Mouse (Mus musculus) midbrain, embryonic 16.5 days (tissue): ENCODE results near the gene Tut4. TPM values are rescaled to one million over a fixed set of nuclear protein-coding genes. Genes with fewer than 3 reads are reported as not detected.

ENCODE experiments used
- ATAC-seq: fragments of 200-750 bp; cut with Nextera tagmentation; 2 replicates; pipeline ENCODE4 v1.8.0; 2017; ENCODE audit warnings: moderate TSS enrichment
- H3K27ac ChIP-seq: fragments of 300-500 bp; sonication (generic); 2 replicates; pipeline ENCODE4 v1.5.1; 2014; ENCODE audit warnings: mild to moderate bottlenecking, low read length, mixed read lengths
- H3K27me3 ChIP-seq: fragments of 300-500 bp; sonication (generic); 2 replicates; pipeline ENCODE4 v1.6.1; 2014; ENCODE audit warnings: low read depth, low read length, mixed read lengths; ENCODE audit not compliant: control insufficient read depth, insufficient read depth
- H3K36me3 ChIP-seq: fragments of 300-500 bp; sonication (generic); 2 replicates; pipeline ENCODE4 v1.6.1; 2014; ENCODE audit warnings: mild to moderate bottlenecking, low read length, moderate library complexity, mixed read lengths; ENCODE audit not compliant: control insufficient read depth, insufficient read depth
- H3K4me1 ChIP-seq: fragments of 300-500 bp; sonication (generic); 2 replicates; pipeline ENCODE4 v1.6.1; 2014; ENCODE audit warnings: mild to moderate bottlenecking, low read length, mixed read lengths; ENCODE audit not compliant: control insufficient read depth, insufficient read depth
- H3K4me2 ChIP-seq: fragments of 300-500 bp; sonication (generic); 2 replicates; pipeline ENCODE4 v1.6.1; 2014; ENCODE audit warnings: mild to moderate bottlenecking, low read length, mixed read lengths
- H3K4me3 ChIP-seq: fragments of 300-500 bp; sonication (generic); 2 replicates; pipeline ENCODE4 v1.5.1; 2014; ENCODE audit warnings: low read depth, mild to moderate bottlenecking, low read length, moderate library complexity, mixed read lengths
- H3K9ac ChIP-seq: fragments of 300-500 bp; sonication (generic); 2 replicates; pipeline ENCODE4 v1.6.1; 2014; ENCODE audit warnings: low read depth, low read length, mixed read lengths
- H3K9me3 ChIP-seq: fragments of 300-500 bp; sonication (generic); replicated peaks from 2 replicates; pipeline ENCODE4 v1.6.1; 2014; ENCODE audit warnings: mild to moderate bottlenecking, low read length, mixed read lengths; ENCODE audit not compliant: control insufficient read depth, poor library complexity, severe bottlenecking
- WGBS: fragments of 180-500 bp; shearing (Covaris S2); extraction: QIAGEN DNeasy Blood & Tissue Kit; methylation state at CpG from one replicate; pipeline ENCODE4 v1.1.7; 2014; 5-methylcytosine and 5-hydroxymethylcytosine counted together
- polyA plus RNA-seq: library from polyadenylated mRNA; unstranded; fragments of >200 nt; fragmentation: Nextera tagmentation; extraction: Ambion mirVana; gene quantifications from 2 replicates; pipeline ENCODE4 v1.2.1, GENCODE M21; 2015

Gene Tut4
- polyA plus RNA-seq, 1 experiment from 2014 or later, result 50.9 TPM

DNA sequence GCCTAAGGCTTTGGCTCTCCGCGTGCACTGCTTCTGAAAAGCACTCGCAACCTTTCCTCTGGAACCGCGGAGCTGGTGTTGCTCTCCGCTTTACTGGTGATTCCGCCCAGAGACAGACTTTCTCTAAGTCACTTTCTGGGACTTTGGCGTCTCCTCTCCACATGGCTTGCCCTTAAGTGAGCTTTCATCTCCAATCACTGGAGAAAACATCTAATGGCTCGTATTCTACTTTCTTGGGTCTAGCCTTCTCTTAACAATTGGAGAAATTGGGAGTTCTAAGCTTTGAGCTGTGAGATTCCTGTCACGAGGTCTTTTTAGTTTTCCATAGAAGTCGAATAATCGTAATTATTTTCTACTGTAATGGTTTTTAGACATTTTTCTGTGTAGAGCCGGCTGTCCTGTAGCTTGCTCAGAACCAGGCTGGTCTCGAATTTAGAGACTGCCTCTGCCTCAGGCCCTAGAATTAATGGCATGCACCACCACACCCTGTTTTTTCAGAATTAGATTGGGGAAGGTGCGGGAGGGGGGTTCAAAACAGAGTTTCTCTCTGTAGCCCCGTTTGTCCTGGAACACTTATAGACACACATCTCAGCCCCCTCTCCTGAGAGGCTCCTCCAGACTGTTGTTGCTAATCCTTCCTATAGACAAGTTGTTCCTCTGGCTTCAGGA lies 120.7 kb downstream of the Tut4 start:
- Histone ChIP-seq H3K4me2 (peak overlapping the region; percentile 99), H3K9ac (peak overlapping the region; percentile 52), H3K9me3 (no peaks in the 10 kb centered on the region), H3K36me3 (peaks cover 5% of the 10 kb centered on the region; the same call in 1 of the 2 replicates), H3K4me1 (peaks cover 16% of the 10 kb centered on the region), H3K27me3 (no peaks in the 10 kb centered on the region), H3K4me3 (peak overlapping the region; percentile 87), H3K27ac (no peak overlapping the region)
- under 1% methylated on average over 16 of the region's 16 CpGs for WGBS
- no peak for ATAC-seq

DNA sequence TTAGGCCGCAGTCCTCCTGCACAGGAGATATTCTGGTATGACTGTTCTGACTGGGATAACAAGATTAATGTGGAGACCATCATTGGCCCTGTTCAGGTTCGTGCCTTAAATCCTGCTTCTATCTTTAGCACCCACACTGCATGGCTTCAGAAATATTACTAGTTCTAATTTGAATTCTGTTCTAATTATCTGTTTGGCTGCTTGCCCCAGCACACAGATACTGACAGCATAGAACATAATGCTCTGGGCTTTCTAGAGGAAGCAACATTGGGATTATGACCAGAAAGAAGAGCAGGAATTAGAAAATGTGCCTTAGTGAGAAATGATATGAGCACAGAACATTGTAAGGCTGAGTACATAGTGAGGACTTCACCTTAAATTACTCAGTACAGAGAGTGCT lies 134.2 kb downstream of the Tut4 start:
- 97% methylated on average over 2 of the region's 2 CpGs for WGBS
- Histone ChIP-seq H3K27ac (no peak overlapping the region), H3K4me1 (no peaks in the 10 kb centered on the region), H3K4me3 (no peak overlapping the region), H3K9ac (no peak overlapping the region), H3K9me3 (no peaks in the 10 kb centered on the region), H3K36me3 (no peaks in the 10 kb centered on the region), H3K4me2 (no peak overlapping the region), H3K27me3 (no peaks in the 10 kb centered on the region)
- no peak for ATAC-seq

DNA sequence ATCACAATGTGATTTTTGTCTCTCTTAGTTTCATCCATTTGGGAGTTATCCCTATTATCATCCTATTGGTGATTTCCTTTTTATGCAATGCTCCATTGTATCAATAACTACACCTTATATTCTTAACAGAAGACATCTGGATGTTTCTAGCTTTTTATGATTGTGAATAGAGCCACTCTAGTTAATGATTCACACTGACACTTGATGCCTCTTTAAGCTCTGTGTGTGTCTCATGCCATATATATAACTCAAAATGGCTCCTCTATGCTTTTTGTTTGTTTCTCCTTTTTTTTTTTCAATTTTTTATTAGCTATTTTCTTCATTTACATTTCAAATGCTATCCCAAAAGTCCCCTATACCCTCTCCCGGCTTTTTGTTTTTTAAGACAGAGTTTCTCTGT lies 136.6 kb downstream of the Tut4 start:
- no peak overlapping the region for H3K4me2 ChIP-seq
- 96% methylated on average over 1 of the region's 1 CpGs for WGBS
- H3K4me3 ChIP-seq, result no peak overlapping the region
- H3K27me3 ChIP-seq, result no peaks in the 10 kb centered on the region
- H3K27ac ChIP-seq, result no peak overlapping the region
- H3K9ac ChIP-seq, result no peak overlapping the region
- ATAC-seq, result no peak
- H3K9me3 ChIP-seq, result no peaks in the 10 kb centered on the region
- no peaks in the 10 kb centered on the region for H3K4me1 ChIP-seq
- no peaks in the 10 kb centered on the region for H3K36me3 ChIP-seq

DNA sequence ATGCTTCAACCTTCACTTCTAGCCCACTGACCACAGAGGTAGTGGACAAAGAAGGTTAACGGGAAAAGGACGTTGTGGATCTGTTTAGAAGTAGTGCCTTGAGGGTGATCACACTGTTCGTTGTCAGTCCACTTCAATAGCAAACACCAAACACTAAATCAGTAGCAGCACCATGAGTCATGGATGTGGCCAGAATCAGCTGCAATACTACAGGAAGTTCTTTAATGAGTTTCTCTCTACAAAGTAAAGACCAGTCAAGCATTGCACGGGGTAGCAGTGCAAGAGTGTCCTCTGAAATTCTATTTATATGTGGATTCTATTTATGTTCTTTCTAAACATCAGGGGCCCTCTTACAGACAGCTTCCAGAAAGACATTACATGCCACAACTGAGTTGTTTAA lies 139.1 kb downstream of the Tut4 start:
- Histone ChIP-seq H3K9ac (no peak overlapping the region), H3K27ac (no peak overlapping the region), H3K4me3 (no peak overlapping the region), H3K4me1 (no peaks in the 10 kb centered on the region), H3K36me3 (no peaks in the 10 kb centered on the region), H3K9me3 (no peaks in the 10 kb centered on the region), H3K4me2 (no peak overlapping the region), H3K27me3 (no peaks in the 10 kb centered on the region)
- no peak for ATAC-seq
- 90% methylated on average over 4 of the region's 4 CpGs for WGBS

DNA sequence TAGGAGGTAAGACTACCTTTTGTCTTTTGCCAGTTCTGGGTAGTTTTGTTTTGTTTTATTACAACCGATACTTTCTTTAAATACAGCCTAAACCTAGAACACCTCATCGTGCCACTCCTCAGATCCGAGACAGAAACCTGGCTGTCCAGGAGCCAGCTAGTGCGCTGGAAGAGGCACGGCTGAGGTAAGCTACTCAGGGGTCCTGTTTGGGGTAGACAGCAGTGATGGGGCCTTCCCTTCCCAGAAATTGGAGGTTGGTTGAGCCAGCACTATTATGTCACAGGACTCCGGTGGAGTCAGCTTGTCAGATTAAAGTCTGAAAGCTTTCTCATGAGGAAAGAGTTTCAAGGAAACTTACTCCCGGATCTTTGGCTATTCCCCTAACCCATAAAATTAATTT lies 142.6 kb downstream of the Tut4 start:
- no peak for ATAC-seq
- Histone ChIP-seq H3K27ac (no peak overlapping the region), H3K9me3 (no peaks in the 10 kb centered on the region), H3K4me2 (no peak overlapping the region), H3K36me3 (no peaks in the 10 kb centered on the region), H3K4me3 (no peak overlapping the region), H3K9ac (no peak overlapping the region), H3K27me3 (no peaks in the 10 kb centered on the region), H3K4me1 (no peaks in the 10 kb centered on the region)
- 96% methylated on average over 7 of the region's 7 CpGs for WGBS

DNA sequence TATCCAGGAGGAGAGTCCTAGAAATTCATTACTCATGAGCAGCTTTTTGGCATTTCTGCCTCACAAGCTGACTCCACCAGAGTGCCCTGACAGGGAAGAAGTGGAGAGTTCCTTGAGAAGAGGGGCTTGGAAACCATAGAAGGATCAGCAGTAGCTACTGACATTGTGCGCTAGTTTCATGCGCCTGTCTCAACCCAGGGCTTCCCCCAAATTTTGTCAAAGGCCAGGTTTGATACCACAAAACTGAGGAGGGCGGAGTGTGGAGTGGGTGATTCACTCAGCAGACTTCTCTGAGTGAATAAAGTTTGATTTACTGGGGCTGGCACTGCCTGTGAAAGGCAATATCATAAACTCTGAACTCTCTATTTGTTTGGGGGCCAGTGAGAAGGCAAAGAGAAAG lies 149.4 kb downstream of the Tut4 start:
- 92% methylated on average over 3 of the region's 3 CpGs for WGBS
- H3K9ac ChIP-seq, result no peak overlapping the region
- H3K4me2 ChIP-seq, result no peak overlapping the region
- no peaks in the 10 kb centered on the region for H3K36me3 ChIP-seq
- no peak overlapping the region for H3K4me3 ChIP-seq
- H3K4me1 ChIP-seq, result no peaks in the 10 kb centered on the region
- H3K9me3 ChIP-seq, result no peaks in the 10 kb centered on the region
- ATAC-seq, result no peak
- no peaks in the 10 kb centered on the region for H3K27me3 ChIP-seq
- no peak overlapping the region for H3K27ac ChIP-seq

Other genes starting within 250 kb of the Tut4 start
- gene Zyg11a, start 241.4 kb upstream of the Tut4 start, polyA plus RNA-seq, result not detected in 2 replicates
- gene Zyg11b, start 158.3 kb upstream of the Tut4 start, polyA plus RNA-seq, result 37.0 and 38.3 TPM in 2 replicates
- 46.8 and 58.5 TPM in 2 replicates for gene Coa7, start 131.3 kb upstream of the Tut4 start, polyA plus RNA-seq
- gene Shisal2a, start 76.1 kb upstream of the Tut4 start, polyA plus RNA-seq, result 6.8 and 6.9 TPM in 2 replicates
- gene Gpx7, start 52.5 kb upstream of the Tut4 start, polyA plus RNA-seq, result 26.5 and 26.9 TPM in 2 replicates
- gene Prpf38a, start 119.9 kb downstream of the Tut4 start, polyA plus RNA-seq, result 78.0 and 79.8 TPM in 2 replicates
- gene Orc1, start 120.0 kb downstream of the Tut4 start, polyA plus RNA-seq, result 1.2 and 1.6 TPM in 2 replicates
- 19.3 and 21.0 TPM in 2 replicates for gene Cc2d1b, start 160.5 kb downstream of the Tut4 start, polyA plus RNA-seq